ENCODE assay signal across 8 mouse cellular contexts in the genomic region with DNA sequence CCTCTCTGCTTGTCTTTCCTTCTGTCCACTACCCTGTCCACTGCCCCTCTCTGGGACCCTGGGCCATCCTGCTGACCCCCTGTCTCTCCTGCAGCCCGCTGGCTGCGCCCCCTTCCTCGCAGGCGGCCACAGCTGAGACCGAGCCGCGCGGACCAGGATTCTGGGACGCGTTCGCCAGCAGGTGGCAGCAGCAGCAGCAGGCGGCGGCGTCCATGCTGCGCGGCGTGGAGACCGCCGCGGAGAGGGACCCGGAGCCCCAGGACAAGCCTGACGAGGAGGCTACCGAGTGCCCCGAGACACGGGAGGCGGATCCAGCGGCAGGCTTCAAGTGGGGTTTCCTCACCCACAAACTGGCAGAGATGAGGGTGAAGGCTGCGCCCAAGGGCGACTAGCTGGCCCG. TPM values are rescaled to one million over a fixed set of nuclear protein-coding genes. Genes with fewer than 3 reads are reported as not detected.
DNase-seq lines count a peak whose midpoint lies in the region; ATAC-seq and TF ChIP-seq lines count a peak whose summit lies in the region.

No protein-coding gene starts in this region.

- H3K9ac ChIP-seq in ES-E14 (ENCODE audit: insufficient read depth, low read depth, low read length, poor library complexity, severe bottlenecking) = peak overlapping the region; percentile 59; the same call in 1 of the 2 replicates
- H3K9ac ChIP-seq in forebrain, embryonic 16.5 days (replicated peaks; ENCODE audit: low read depth, low read length) = peak overlapping the region; percentile 49
- no peak overlapping the region for H3K9ac ChIP-seq in hindbrain, embryonic 11.5 days (ENCODE audit: low read depth, low read length)

- peaks cover 6 to 25% of the 10 kb centered on the region in 2 experiments; a peak in 3 of 4 replicates for H3K4me1 ChIP-seq in ES-E14 (ENCODE audit: control insufficient read depth in 2 of 2, insufficient read depth in 2 of 2, low read length in 2 of 2, poor library complexity in 1 of 2)
- H3K4me1 ChIP-seq in forebrain, embryonic 16.5 days (replicated peaks; ENCODE audit: control insufficient read depth, insufficient read depth, low read length) = peaks cover 42% of the 10 kb centered on the region
- peaks cover 21% of the 10 kb centered on the region for H3K4me1 ChIP-seq in hindbrain, embryonic 11.5 days (replicated peaks; ENCODE audit: control insufficient read depth, insufficient read depth, low read length)

- H3K27me3 ChIP-seq in forebrain, embryonic 16.5 days (replicated peaks; ENCODE audit: control insufficient read depth, insufficient read depth, low read length) = peaks cover 52% of the 10 kb centered on the region
- H3K27me3 ChIP-seq in hindbrain, embryonic 11.5 days (ENCODE audit: control insufficient read depth, insufficient read depth, low read length) = peaks cover 45% of the 10 kb centered on the region

- peak overlapping the region; percentile 78 for H3K4me2 ChIP-seq in forebrain, embryonic 16.5 days (ENCODE audit: low read length)
- H3K4me2 ChIP-seq in hindbrain, embryonic 11.5 days (replicated peaks; ENCODE audit: low read depth, low read length) = peak overlapping the region; percentile 47

- TF ChIP-seq CTCF in left cerebral cortex, adult 2 months (IDR thresholded peaks at IDR 0.05) = peak; percentile 93

- in situ Hi-C loops in ES-E14 (cut with MboI; ENCODE audit: low sequenced_read_pairs in 2 of 2, unreplicated experiment in 2 of 2) = no loop called here

- no peaks in the 10 kb centered on the region for H3K36me3 ChIP-seq in ES-E14 (ENCODE audit: control insufficient read depth, insufficient read depth, low read length, poor library complexity, severe bottlenecking)
- no peaks in the 10 kb centered on the region for H3K36me3 ChIP-seq in forebrain, embryonic 16.5 days (ENCODE audit: control insufficient read depth, insufficient read depth)
- no peaks in the 10 kb centered on the region for H3K36me3 ChIP-seq in hindbrain, embryonic 11.5 days (ENCODE audit: control insufficient read depth, insufficient read depth, low read length)

- no peak overlapping the region for H3K27ac ChIP-seq in ES-E14 (ENCODE audit: insufficient read depth, low read depth, low read length, poor library complexity, severe bottlenecking)
- H3K27ac ChIP-seq in forebrain, embryonic 16.5 days (ENCODE audit: low read length) = no peak overlapping the region
- H3K27ac ChIP-seq in hindbrain, embryonic 11.5 days (ENCODE audit: low read depth, low read length) = no peak overlapping the region
- no peak overlapping the region for H3K27ac ChIP-seq in left cerebral cortex, adult 2 months

- WGBS in forebrain, embryonic 16.5 days = under 1% methylated on average over 30 of the region's 30 CpGs
- under 1% methylated on average over 29 of the region's 30 CpGs for whole genome bisulfite sequencing in hindbrain, embryonic 11.5 days

- intact Hi-C loops in left cerebral cortex, adult 2 months (cut with DNase I) = loop anchor here (2.0 to 10.0 kb wide), 4 partner anchors 43 to 235 kb away; no protein-coding TSS in a partner anchor

- H3K4me3 ChIP-seq in ES-E14 (ENCODE audit: insufficient read depth in 1 of 2, low read depth in 1 of 2, low read length in 2 of 2, poor library complexity in 1 of 2, severe bottlenecking in 1 of 2) = peak overlapping the region; percentile 54 to 65
- H3K4me3 ChIP-seq in forebrain, embryonic 16.5 days (replicated peaks; ENCODE audit: low read length) = peak overlapping the region; percentile 59
- peak overlapping the region; percentile 24 for H3K4me3 ChIP-seq in hindbrain, embryonic 11.5 days (ENCODE audit: low read depth, low read length)
- H3K4me3 ChIP-seq in left cerebral cortex, adult 2 months = peak overlapping the region; percentile 34

- no peak for DNase-seq in ES-E14 (ENCODE audit: low read depth, low spot score)
- peak; percentile 62 for DNase-seq in brain, adult 2 months (ENCODE audit: low read depth, low spot score)
- DNase-seq in hindbrain, embryonic 11.5 days (ENCODE audit: low spot score) = peak; percentile 88
- peak; percentile 66 to 78 for DNase-seq in left cerebral cortex, adult 2 months (ENCODE audit: extremely low spot score in 1 of 2, low spot score in 2 of 2)
- DNase-seq in right cerebral cortex, postnatal 14 days = peak; percentile 83
- peak; percentile 61 to 81 for DNase-seq in urinary bladder, postnatal 4 days (ENCODE audit: low spot score in 2 of 2)

- peak; percentile 48 for ATAC-seq in forebrain, embryonic 16.5 days
- ATAC-seq in hindbrain, embryonic 11.5 days (ENCODE audit: low FRiP score) = peak; percentile 36; the same call in 1 of the 2 replicates
- ATAC-seq in megakaryocyte progenitor cell, adult 5-6 weeks (replicated peaks; ENCODE audit: poor library complexity) = peak; percentile 57

- H3K9me3 ChIP-seq in ES-E14 (ENCODE audit: control insufficient read depth, insufficient read depth, low read depth, low read length) = no peaks in the 10 kb centered on the region
- no peaks in the 10 kb centered on the region for H3K9me3 ChIP-seq in forebrain, embryonic 16.5 days (ENCODE audit: control insufficient read depth, low read length)
- H3K9me3 ChIP-seq in hindbrain, embryonic 11.5 days (ENCODE audit: control insufficient read depth, low read length) = no peaks in the 10 kb centered on the region

TF ChIP-seq in ES-E14, 5 proteins besides CTCF, POLR2A, EP300 and RAD21:
- TF ChIP-seq MAFK (IDR thresholded peaks at IDR 0.05; ENCODE audit: insufficient read depth, low read depth, low read length) (no peak), ZC3H11A (IDR thresholded peaks at IDR 0.05; ENCODE audit: borderline replicate concordance, low read depth, low read length) (no peak), ZNF384 (IDR thresholded peaks at IDR 0.05; ENCODE audit: low read depth, low read length) (no peak), CHD2 (IDR thresholded peaks at IDR 0.05; ENCODE audit: low read depth, low read length) (no peak), HCFC1 (IDR thresholded peaks at IDR 0.05; ENCODE audit: borderline replicate concordance, insufficient read depth, low read length) (no peak)

RNA-seq across cellular contexts. Expression of a gene that starts 2.9 kb away (rescaled TPM):
- total RNA-seq in ES-E14 (2012; rRNA removed) = not detected in 2 replicates
- not detected in 2 replicates for polyA plus RNA-seq in forebrain, embryonic 16.5 days (2015; fragmentation: Nextera tagmentation; extraction: Ambion mirVana)
- 0.42 and 0.56 TPM in 2 replicates for polyA plus RNA-seq in hindbrain, embryonic 11.5 days (2014; fragmentation: Nextera tagmentation; extraction: Ambion mirVana)
- not detected for total RNA-seq in left cerebral cortex, adult 2 months (2021)
- total RNA-seq in megakaryocyte progenitor cell, adult 5-6 weeks (2015) = not detected in 2 replicates
- total RNA-seq in megakaryocyte progenitor cell, adult 5-6 weeks (2017) = not detected in 2 replicates

RNA-seq across cellular contexts. Expression of a gene that starts 4.3 kb away (rescaled TPM):
- 1.6 and 2.2 TPM in 2 replicates for total RNA-seq in ES-E14 (2012; rRNA removed)
- polyA plus RNA-seq in forebrain, embryonic 16.5 days (2015; fragmentation: Nextera tagmentation; extraction: Ambion mirVana) = 12.2 and 12.5 TPM in 2 replicates
- polyA plus RNA-seq in hindbrain, embryonic 11.5 days (2014; fragmentation: Nextera tagmentation; extraction: Ambion mirVana) = 5.1 and 5.7 TPM in 2 replicates
- total RNA-seq in left cerebral cortex, adult 2 months (2021) = 1 to 10 TPM; 3.0 to 3.6 TPM
- total RNA-seq in megakaryocyte progenitor cell, adult 5-6 weeks (2015) = not detected in 2 replicates
- not detected in 2 replicates for total RNA-seq in megakaryocyte progenitor cell, adult 5-6 weeks (2017)

RNA-seq across cellular contexts. Expression of a gene that starts 4.3 kb away (rescaled TPM):
- total RNA-seq in ES-E14 (2012; rRNA removed) = 19.8 and 25.2 TPM in 2 replicates
- 17.1 TPM in 2 replicates for polyA plus RNA-seq in forebrain, embryonic 16.5 days (2015; fragmentation: Nextera tagmentation; extraction: Ambion mirVana)
- 18.3 and 20.4 TPM in 2 replicates for polyA plus RNA-seq in hindbrain, embryonic 11.5 days (2014; fragmentation: Nextera tagmentation; extraction: Ambion mirVana)
- total RNA-seq in left cerebral cortex, adult 2 months (2021) = 10 to 100 TPM; 11.6 to 12.9 TPM
- 11.7 and 11.8 TPM in 2 replicates for total RNA-seq in megakaryocyte progenitor cell, adult 5-6 weeks (2015)
- 12.5 and 12.7 TPM in 2 replicates for total RNA-seq in megakaryocyte progenitor cell, adult 5-6 weeks (2017)

RNA-seq across cellular contexts. Expression of a gene that starts 6.2 kb away (rescaled TPM):
- total RNA-seq in ES-E14 (2012; rRNA removed) = 1.3 and 1.6 TPM in 2 replicates
- 0.31 and 0.61 TPM in 2 replicates for polyA plus RNA-seq in forebrain, embryonic 16.5 days (2015; fragmentation: Nextera tagmentation; extraction: Ambion mirVana)
- 0.20 and 0.32 TPM in 2 replicates for polyA plus RNA-seq in hindbrain, embryonic 11.5 days (2014; fragmentation: Nextera tagmentation; extraction: Ambion mirVana)
- not detected for total RNA-seq in left cerebral cortex, adult 2 months (2021)
- not detected in 2 replicates for total RNA-seq in megakaryocyte progenitor cell, adult 5-6 weeks (2015)
- total RNA-seq in megakaryocyte progenitor cell, adult 5-6 weeks (2017) = 0.14 TPM in 1 of 2 replicates, not detected in the other

RNA-seq across cellular contexts. Expression of a gene that starts 11.5 kb away (rescaled TPM):
- 1.7 and 2.7 TPM in 2 replicates for total RNA-seq in ES-E14 (2012; rRNA removed)
- 0.21 and 0.33 TPM in 2 replicates for polyA plus RNA-seq in forebrain, embryonic 16.5 days (2015; fragmentation: Nextera tagmentation; extraction: Ambion mirVana)
- 0.14 and 0.28 TPM in 2 replicates for polyA plus RNA-seq in hindbrain, embryonic 11.5 days (2014; fragmentation: Nextera tagmentation; extraction: Ambion mirVana)
- total RNA-seq in left cerebral cortex, adult 2 months (2021) = under 1 TPM; 0.32 to 0.58 TPM
- total RNA-seq in megakaryocyte progenitor cell, adult 5-6 weeks (2015) = not detected in 2 replicates
- not detected in 2 replicates for total RNA-seq in megakaryocyte progenitor cell, adult 5-6 weeks (2017)
